Mouse (Mus musculus): ENCODE results near the gene Gm8297.
"Not testable (repeated sequence)": the region's sequence is repeated elsewhere in the genome, so short reads cannot be mapped to it uniquely, and the experiment has no call there.

The Gm8297 gene

DNA sequence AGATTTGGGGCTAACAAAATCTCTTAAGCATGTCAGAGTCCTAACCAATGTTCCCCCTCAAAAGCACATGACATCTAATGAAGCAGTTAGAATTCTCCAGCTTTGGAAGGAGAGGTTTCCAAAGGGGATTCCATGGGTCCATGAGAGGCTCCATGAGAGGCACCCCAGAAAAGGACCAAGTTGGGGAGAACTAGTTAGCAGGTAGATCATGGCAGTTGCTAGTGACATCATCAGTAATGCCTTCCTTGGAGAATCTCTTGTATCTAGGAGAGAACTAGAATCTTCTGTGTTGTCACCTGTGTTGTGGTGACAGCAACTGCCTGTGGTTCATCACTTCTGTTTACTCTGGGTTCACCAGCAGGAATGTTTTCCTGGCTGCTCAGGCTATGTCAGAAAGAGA lies at the start of gene Gm8297:
Gene Gm8297, plus strand, starts transcription at position 301 of the 400 bp plus-strand sequence.
- in situ Hi-C loops (cut with MseI, MboI) = not testable (repeated sequence)

DNA sequence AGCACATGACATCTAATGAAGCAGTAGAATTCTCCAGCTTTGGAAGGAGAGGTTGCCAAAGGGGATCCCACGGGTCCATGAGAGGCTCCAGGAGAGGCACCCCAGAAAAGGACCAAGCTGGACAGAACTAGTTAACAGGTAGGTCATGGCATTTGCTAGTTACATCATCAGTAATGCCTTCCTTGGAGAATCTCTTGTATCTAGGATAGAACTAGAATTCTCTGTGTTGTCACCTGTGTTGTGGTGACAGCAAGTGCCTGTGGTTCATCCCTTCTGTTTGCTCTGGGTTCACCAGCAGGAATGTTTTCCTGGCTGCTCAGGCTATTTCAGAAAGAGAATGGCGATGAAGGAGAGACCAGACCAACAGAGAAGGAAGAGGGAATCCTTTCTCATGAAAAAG lies 31.9 kb downstream of the Gm8297 start, which contains the start of gene Gm3298:
Gene Gm3298, plus strand, starts transcription at position 301 of the 400 bp plus-strand sequence.
- in situ Hi-C loops (cut with MseI, MboI) = not testable (repeated sequence)
